Mouse (Mus musculus) midbrain, embryonic 13.5 days (tissue): ENCODE data around the gene Ntrk2. TPM values are rescaled to one million over a fixed set of nuclear protein-coding genes. Genes with fewer than 3 reads are reported as not detected.

ENCODE experiments used
- ATAC-seq: fragments of 200-750 bp; cut with Nextera tagmentation; 2 replicates; pipeline ENCODE4 v1.8.0; 2017; ENCODE audit warnings: mild to moderate bottlenecking, moderate TSS enrichment, moderate library complexity
- H3K27ac ChIP-seq: fragments of 300-500 bp; sonication (generic); 2 replicates; pipeline ENCODE4 v1.5.1; 2015; ENCODE audit warnings: inconsistent platforms, mild to moderate bottlenecking, moderate library complexity
- H3K27me3 ChIP-seq: fragments of 300-500 bp; sonication (generic); 2 replicates; pipeline ENCODE4 v1.6.1; 2015; ENCODE audit warnings: mild to moderate bottlenecking, inconsistent platforms
- H3K36me3 ChIP-seq: fragments of 300-500 bp; sonication (generic); 2 replicates; pipeline ENCODE4 v1.6.1; 2015; ENCODE audit warnings: mild to moderate bottlenecking, inconsistent platforms
- H3K4me1 ChIP-seq: fragments of 300-500 bp; sonication (generic); replicated peaks from 2 replicates; pipeline ENCODE4 v1.6.1; 2015; ENCODE audit warnings: inconsistent platforms
- H3K4me2 ChIP-seq: fragments of 300-500 bp; sonication (generic); replicated peaks from 2 replicates; pipeline ENCODE4 v1.6.1; 2015; ENCODE audit warnings: moderate library complexity, mild to moderate bottlenecking, inconsistent platforms
- H3K4me3 ChIP-seq: fragments of 300-500 bp; sonication (generic); replicated peaks from 2 replicates; pipeline ENCODE4 v1.5.1; 2015; ENCODE audit warnings: mild to moderate bottlenecking, inconsistent platforms
- H3K9ac ChIP-seq: fragments of 300-500 bp; sonication (generic); replicated peaks from 2 replicates; pipeline ENCODE4 v1.6.1; 2015; ENCODE audit warnings: mild to moderate bottlenecking, inconsistent platforms
- H3K9me3 ChIP-seq: fragments of 300-500 bp; sonication (generic); 2 replicates; pipeline ENCODE4 v1.6.1; 2016; ENCODE audit warnings: mild to moderate bottlenecking, inconsistent platforms
- WGBS: fragments of 180-500 bp; shearing (Covaris S2); methylation state at CpG from one replicate; pipeline ENCODE4 v1.1.7; 2015; 5-methylcytosine and 5-hydroxymethylcytosine counted together
- polyA plus RNA-seq: library from polyadenylated mRNA; unstranded; fragments of >200 nt; fragmentation: Nextera tagmentation; extraction: Ambion mirVana; gene quantifications from 2 replicates; pipeline ENCODE4 v1.2.1, GENCODE M21; 2015

Ntrk2 gene
- polyA plus RNA-seq, 1 experiment from 2014 or later: 78.5 TPM

DNA sequence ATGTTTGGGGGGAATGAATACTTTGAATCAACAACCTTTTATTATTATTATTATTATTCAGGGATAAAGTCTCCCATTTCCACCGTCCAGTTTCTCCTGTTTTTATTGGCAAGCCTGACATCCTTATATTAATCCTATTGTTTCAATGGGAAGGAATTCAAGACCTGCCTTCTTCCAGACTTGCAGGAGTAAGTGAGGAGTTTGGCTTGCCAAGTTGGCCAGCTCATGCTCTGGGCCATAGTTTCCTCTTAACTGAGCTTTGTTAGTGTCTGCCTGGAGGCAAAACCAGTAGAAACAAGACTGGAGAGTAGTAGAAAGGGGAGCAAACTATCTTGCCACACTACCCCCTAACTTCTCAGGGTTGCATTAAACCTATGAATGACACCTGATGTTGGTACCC, 123.8 kb downstream of the Ntrk2 start:
- no peak overlapping the region for H3K9ac ChIP-seq
- H3K36me3 ChIP-seq: no peaks in the 10 kb centered on the region
- H3K27ac ChIP-seq: no peak overlapping the region
- no peak overlapping the region for H3K4me2 ChIP-seq
- no peaks in the 10 kb centered on the region for H3K9me3 ChIP-seq
- H3K4me3 ChIP-seq: no peak overlapping the region
- peaks cover 35% of the 10 kb centered on the region for H3K4me1 ChIP-seq
- H3K27me3 ChIP-seq: no peaks in the 10 kb centered on the region
- 70% methylated on average over 1 of the region's 1 CpGs for WGBS
- ATAC-seq: no peak

DNA sequence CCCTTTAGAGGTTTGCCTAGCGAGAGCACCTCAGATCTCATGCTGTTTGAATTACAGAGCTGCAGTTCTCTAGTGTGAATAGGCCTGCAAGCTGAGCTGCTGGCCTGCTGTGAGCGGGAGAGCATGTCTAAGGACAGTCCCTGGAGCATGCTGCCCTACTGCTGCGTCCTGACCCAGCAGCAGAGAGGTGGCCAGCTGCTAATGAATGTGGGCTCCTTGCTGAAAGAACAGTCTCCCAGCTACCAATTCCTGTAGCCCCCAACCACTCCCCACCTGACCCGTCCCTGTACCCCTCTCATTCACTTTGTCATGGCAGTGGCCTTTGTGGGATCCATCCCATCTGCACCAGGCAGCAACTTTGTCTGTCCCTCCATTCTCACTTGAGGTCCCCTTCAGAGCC, 126.8 kb downstream of the Ntrk2 start:
- Histone ChIP-seq H3K4me3 (no peak overlapping the region), H3K4me1 (peaks cover 47% of the 10 kb centered on the region), H3K4me2 (no peak overlapping the region), H3K9me3 (no peaks in the 10 kb centered on the region), H3K27me3 (no peaks in the 10 kb centered on the region), H3K27ac (peak overlapping the region; percentile 69), H3K36me3 (no peaks in the 10 kb centered on the region), H3K9ac (no peak overlapping the region; the same call in 1 of the 2 replicates)
- WGBS: 14% methylated on average over 4 of the region's 4 CpGs
- peak; percentile 68 for ATAC-seq

DNA sequence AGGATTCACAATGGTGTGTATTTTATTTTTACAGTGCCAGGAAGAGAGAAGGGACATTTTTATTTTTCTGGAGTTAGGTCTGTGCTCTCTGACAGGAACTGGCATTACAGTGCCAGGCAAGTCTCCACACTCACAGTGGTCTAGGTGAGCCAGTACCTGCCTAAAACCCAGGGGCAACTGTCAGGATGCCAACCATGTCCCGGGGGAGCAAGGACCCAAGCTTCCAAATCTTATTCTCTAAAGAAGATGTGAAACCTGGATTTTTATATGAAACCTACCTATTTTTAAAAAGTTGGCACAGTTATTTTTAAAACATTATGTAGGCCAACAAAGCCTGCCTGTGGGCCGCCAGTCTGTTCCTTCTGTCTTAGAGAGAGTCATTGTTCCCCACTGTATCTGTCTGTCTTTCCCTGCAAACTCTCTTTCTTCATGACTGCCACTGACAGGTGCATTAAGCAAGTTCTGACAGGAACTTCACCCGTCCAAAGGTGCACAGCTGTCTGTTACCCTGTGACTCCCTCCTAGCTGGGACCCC, 128.3 kb downstream of the Ntrk2 start:
- no peak overlapping the region for H3K27ac ChIP-seq
- H3K4me1 ChIP-seq: peaks cover 39% of the 10 kb centered on the region
- 91% methylated on average over 3 of the region's 3 CpGs for WGBS
- H3K36me3 ChIP-seq: no peaks in the 10 kb centered on the region
- no peak for ATAC-seq
- H3K4me3 ChIP-seq: no peak overlapping the region
- H3K9ac ChIP-seq: no peak overlapping the region
- H3K9me3 ChIP-seq: no peaks in the 10 kb centered on the region
- no peak overlapping the region for H3K4me2 ChIP-seq
- no peaks in the 10 kb centered on the region for H3K27me3 ChIP-seq

DNA sequence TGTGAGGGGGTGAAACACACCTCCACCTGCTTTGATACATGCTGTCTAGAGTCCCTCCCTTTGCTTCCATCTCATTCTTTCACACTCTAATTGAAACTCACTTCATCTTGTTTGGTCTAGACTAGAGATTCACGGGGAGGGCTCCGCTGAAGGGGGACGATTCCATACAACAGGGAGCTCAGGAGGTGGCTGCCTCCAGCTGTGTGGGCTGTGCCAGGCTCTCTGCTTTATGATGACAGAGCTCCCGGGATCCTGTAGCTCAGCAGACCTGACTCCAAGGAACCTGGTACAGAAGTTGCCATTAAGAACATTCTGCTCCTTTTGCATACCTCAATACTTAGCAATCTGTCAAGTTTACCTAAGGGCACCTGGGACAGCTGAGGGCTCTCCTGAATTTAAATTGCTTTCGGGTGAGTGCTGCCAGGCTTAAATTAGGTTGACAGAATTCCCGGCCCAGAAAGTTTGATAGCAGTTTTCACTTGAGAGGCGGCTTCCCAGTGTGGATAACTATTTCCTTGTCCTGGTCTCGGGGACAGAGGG, 129.7 kb downstream of the Ntrk2 start:
- Histone ChIP-seq H3K36me3 (no peaks in the 10 kb centered on the region), H3K4me1 (peaks cover 39% of the 10 kb centered on the region), H3K27me3 (no peaks in the 10 kb centered on the region), H3K9me3 (no peaks in the 10 kb centered on the region), H3K4me3 (no peak overlapping the region), H3K9ac (no peak overlapping the region), H3K27ac (no peak overlapping the region), H3K4me2 (no peak overlapping the region)
- 16% methylated on average over 8 of the region's 8 CpGs for WGBS
- peak; percentile 28; the same call in 1 of the 2 replicates for ATAC-seq

DNA sequence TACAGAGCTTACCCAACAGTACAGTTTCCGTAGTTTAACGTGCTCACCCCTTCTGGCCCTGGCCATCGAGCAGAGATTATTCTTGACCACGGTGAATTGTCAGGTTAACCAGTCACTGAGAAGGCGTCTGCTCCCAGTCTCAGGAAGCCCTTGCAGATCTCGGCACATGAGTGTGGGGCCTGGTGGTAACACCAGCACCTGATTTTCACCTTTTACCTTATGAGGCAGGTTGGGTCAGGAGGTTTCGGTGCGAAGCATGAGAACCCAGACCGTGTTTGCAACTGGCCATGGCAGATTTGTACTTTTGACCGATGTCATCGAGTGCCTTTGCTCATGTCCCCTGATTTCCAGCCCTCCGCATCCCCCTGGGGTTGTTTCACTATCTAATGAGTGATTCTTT, 131.5 kb downstream of the Ntrk2 start:
- WGBS: 94% methylated on average over 12 of the region's 12 CpGs
- H3K4me1 ChIP-seq: peaks cover 33% of the 10 kb centered on the region
- no peak overlapping the region for H3K4me2 ChIP-seq
- H3K9me3 ChIP-seq: no peaks in the 10 kb centered on the region
- no peaks in the 10 kb centered on the region for H3K36me3 ChIP-seq
- H3K9ac ChIP-seq: no peak overlapping the region
- H3K27me3 ChIP-seq: no peaks in the 10 kb centered on the region
- no peak overlapping the region for H3K27ac ChIP-seq
- no peak overlapping the region for H3K4me3 ChIP-seq
- ATAC-seq: no peak

DNA sequence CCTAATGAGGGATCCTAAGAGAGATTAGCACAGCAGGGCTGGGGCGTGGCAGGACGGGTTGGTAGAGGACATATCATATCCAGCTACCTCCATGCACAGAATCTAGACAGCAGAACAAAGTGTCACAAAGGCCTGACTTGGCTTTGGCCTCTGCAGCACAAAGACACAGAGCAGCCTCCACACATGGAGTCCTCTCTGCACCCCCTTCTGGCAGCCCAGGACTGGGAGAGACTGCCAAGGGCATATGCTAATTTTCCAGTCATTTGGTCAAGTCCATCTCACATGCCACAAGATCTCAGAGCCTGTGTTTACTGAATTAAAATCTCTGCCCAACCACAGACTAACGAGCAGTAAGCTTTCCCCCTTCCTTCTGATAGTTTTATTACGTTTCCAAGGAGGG, 132.1 kb downstream of the Ntrk2 start:
- Histone ChIP-seq H3K4me2 (no peak overlapping the region), H3K4me3 (no peak overlapping the region), H3K9ac (no peak overlapping the region), H3K36me3 (no peaks in the 10 kb centered on the region), H3K4me1 (peaks cover 27% of the 10 kb centered on the region), H3K27me3 (no peaks in the 10 kb centered on the region), H3K27ac (no peak overlapping the region), H3K9me3 (no peaks in the 10 kb centered on the region)
- ATAC-seq: no peak
- 82% methylated on average over 4 of the region's 4 CpGs for WGBS

DNA sequence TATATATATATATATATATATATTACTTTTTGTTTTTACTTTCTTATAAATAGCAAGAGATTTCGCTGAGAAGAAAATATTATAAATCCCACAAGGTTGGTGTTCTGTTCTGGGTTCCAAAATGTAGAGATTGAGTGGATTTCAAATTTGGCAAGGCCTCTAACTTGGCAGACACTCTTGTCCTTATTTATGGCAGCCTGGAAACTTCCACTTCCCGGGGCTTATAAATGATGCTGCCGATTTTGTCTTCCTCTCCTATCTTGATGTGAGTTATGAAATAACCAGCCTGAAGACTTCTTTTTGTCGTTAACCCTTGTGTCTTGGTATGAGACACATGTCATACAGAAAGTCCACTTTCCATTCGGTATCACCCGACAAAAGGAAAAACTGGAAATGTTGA, 133.8 kb downstream of the Ntrk2 start:
- H3K4me3 ChIP-seq: no peak overlapping the region
- peaks cover 12% of the 10 kb centered on the region for H3K4me1 ChIP-seq
- no peak overlapping the region for H3K4me2 ChIP-seq
- H3K27ac ChIP-seq: no peak overlapping the region
- no peaks in the 10 kb centered on the region for H3K9me3 ChIP-seq
- H3K9ac ChIP-seq: no peak overlapping the region
- WGBS: 93% methylated on average over 6 of the region's 6 CpGs
- no peak for ATAC-seq
- H3K27me3 ChIP-seq: no peaks in the 10 kb centered on the region
- H3K36me3 ChIP-seq: no peaks in the 10 kb centered on the region

DNA sequence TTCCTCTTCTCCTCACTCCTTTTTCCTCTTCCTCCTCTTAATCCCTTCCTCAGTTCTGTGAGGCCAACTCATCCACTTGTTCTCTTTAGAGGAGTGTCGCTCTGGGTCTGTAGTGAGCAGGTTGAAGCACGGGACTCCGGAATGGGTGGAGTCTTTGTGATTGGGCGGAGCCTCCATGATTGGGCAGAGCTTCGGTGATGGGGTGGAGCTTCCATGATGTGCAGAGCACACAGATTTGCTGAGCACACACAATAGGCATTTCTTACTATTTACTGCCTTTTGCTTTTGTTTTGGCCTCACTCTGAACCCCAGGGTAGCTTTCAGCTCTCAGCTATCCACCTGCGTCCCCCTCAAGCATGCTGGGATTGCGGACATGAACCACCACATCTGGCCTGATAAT, 134.4 kb downstream of the Ntrk2 start:
- Histone ChIP-seq H3K4me1 (peaks cover 8% of the 10 kb centered on the region), H3K27me3 (no peaks in the 10 kb centered on the region)
- WGBS: 53% methylated on average over 7 of the region's 7 CpGs

DNA sequence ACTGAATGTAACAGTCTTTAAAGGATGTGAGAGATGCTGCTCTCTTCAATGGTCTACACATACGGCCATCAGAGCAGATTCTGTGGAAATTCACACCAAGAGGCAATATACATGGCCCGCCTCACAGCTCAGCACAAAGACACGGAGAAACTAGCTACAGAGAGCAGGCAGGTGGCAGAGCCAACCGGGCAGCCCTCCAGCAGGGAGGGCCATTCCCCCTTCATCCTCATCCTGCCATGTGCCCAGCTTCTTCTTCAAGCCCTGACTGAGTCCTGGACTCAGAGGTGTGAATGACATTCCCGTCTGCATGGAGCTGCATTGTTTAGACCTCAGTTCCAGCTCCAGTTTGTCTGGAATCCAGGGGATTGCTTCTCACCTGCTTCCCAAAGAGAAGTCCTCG, 139.4 kb downstream of the Ntrk2 start:
- Histone ChIP-seq H3K4me1 (peaks cover 16% of the 10 kb centered on the region), H3K4me2 (no peak overlapping the region), H3K4me3 (no peak overlapping the region), H3K27ac (0 out of 2 replicates have a peak overlapping the region, but pooled peaks have one; percentile 6), H3K27me3 (no peaks in the 10 kb centered on the region), H3K36me3 (no peaks in the 10 kb centered on the region), H3K9ac (no peak overlapping the region), H3K9me3 (no peaks in the 10 kb centered on the region)
- WGBS: 84% methylated on average over 6 of the region's 6 CpGs
- no peak for ATAC-seq

More for the DNA sequence above, 134.4 kb downstream of the Ntrk2 start:
- no peak overlapping the region for H3K4me3 ChIP-seq
- no peaks in the 10 kb centered on the region for H3K9me3 ChIP-seq
- no peak overlapping the region for H3K9ac ChIP-seq
- no peak for ATAC-seq
- H3K4me2 ChIP-seq: no peak overlapping the region
- H3K27ac ChIP-seq: no peak overlapping the region
- no peaks in the 10 kb centered on the region for H3K36me3 ChIP-seq

DNA sequence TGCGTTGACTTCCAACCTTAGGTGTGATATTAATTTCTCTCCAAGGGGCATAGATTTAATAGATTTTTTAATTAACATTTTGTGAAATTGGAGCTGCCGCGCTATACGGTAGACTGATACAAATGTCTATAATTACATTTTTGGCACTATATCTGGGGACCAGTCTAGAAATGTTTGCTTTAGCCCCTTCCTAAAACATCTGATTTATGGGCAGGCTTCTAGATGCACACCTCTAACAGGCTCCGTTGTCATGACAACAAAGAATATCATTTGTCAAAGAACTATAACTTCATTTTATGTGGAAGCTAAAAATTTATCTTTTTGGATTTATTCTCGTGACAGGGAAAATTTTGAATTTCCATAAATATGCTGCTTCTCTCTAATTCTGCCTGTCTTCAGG, 140.2 kb downstream of the Ntrk2 start:
- no peak; the same call in 1 of the 2 replicates for ATAC-seq
- H3K4me1 ChIP-seq: peaks cover 16% of the 10 kb centered on the region

DNA sequence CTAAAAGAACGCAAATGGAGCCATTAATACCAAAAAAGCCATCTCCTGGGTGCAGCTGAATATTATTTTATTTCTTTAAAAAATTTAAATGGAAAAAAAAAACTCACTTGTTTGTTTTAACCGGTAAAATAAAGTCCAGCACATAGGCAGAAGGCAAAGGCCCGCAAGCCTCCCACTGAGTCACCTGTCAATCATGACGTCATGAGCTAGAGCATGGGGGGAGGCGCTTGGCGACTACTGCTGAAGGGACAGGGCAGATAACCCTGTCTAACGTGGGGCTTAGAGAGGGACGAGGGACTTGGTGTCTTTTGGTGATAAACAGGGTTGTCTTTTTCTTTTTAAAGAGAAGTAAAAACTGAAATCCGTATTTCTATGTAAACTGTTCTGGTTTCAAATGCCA, 140.7 kb downstream of the Ntrk2 start:
- Histone ChIP-seq H3K4me1 (peaks cover 16% of the 10 kb centered on the region), H3K9me3 (no peaks in the 10 kb centered on the region), H3K27me3 (no peaks in the 10 kb centered on the region), H3K9ac (no peak overlapping the region), H3K27ac (no peak overlapping the region; the same call in 1 of the 2 replicates), H3K4me2 (no peak overlapping the region), H3K36me3 (no peaks in the 10 kb centered on the region), H3K4me3 (no peak overlapping the region)
- WGBS: 45% methylated on average over 9 of the region's 9 CpGs
- no peak for ATAC-seq

More for the DNA sequence above, 140.2 kb downstream of the Ntrk2 start:
- Histone ChIP-seq H3K4me3 (no peak overlapping the region), H3K27ac (no peak overlapping the region), H3K4me2 (no peak overlapping the region), H3K9ac (no peak overlapping the region), H3K36me3 (no peaks in the 10 kb centered on the region), H3K27me3 (no peaks in the 10 kb centered on the region), H3K9me3 (no peaks in the 10 kb centered on the region)
- WGBS: 80% methylated on average over 6 of the region's 6 CpGs

DNA sequence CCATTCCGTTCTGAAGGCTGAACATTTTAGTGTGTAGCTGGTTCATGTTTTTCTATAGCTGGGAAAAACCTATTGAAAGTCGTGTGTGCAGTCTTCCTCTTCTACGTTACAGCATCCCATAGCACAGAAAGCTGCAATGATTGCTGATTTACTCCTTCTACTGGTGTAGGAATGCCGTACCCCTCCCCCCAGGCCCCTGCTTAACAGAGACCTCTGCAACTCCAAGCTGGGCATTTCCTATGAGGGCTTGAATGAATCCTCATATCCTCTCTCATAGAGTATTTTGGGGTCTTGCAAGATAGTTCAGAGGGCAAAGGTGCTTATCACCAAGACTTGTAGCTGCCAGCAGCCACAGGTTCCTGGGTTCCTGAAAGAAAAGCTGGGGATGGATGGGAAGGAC, 148.0 kb downstream of the Ntrk2 start:
- no peak for ATAC-seq
- H3K9ac ChIP-seq: no peak overlapping the region
- 27% methylated on average over 4 of the region's 4 CpGs for WGBS
- no peak overlapping the region for H3K4me2 ChIP-seq
- no peak overlapping the region for H3K27ac ChIP-seq
- H3K27me3 ChIP-seq: no peaks in the 10 kb centered on the region
- peaks cover 29% of the 10 kb centered on the region for H3K4me1 ChIP-seq
- H3K36me3 ChIP-seq: no peaks in the 10 kb centered on the region
- no peak overlapping the region for H3K4me3 ChIP-seq
- no peaks in the 10 kb centered on the region for H3K9me3 ChIP-seq

DNA sequence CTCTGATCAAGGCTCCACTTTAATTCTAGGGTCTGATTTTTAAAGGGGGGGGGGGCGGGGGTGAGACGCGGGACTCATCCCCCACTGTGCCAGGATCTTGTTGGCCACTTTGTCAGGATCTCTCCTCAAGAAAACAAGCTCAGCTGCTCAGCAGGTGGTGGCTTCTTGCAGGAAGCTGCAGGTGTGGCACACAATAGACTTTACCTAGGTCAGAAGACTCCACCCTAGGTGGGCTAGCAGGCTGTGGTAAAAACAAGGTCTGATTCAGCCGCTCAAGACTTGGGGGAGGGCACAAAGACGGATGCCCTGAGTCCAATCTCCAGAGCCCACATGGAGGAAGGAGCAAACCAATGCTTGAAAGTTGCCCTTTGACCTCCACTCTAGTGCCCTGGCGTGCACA, 148.4 kb downstream of the Ntrk2 start:
- Histone ChIP-seq H3K36me3 (no peaks in the 10 kb centered on the region), H3K27me3 (no peaks in the 10 kb centered on the region), H3K4me2 (no peak overlapping the region), H3K9ac (no peak overlapping the region), H3K4me3 (no peak overlapping the region), H3K9me3 (no peaks in the 10 kb centered on the region), H3K4me1 (peaks cover 29% of the 10 kb centered on the region), H3K27ac (no peak overlapping the region)
- ATAC-seq: no peak
- 17% methylated on average over 6 of the region's 6 CpGs for whole genome bisulfite sequencing
